Mouse (Mus musculus): ENCODE results near the gene Nr1h4.
A peak's percentile ranks its signal among the peaks of the same experiment; 100 is the strongest.

The Nr1h4 gene

DNA sequence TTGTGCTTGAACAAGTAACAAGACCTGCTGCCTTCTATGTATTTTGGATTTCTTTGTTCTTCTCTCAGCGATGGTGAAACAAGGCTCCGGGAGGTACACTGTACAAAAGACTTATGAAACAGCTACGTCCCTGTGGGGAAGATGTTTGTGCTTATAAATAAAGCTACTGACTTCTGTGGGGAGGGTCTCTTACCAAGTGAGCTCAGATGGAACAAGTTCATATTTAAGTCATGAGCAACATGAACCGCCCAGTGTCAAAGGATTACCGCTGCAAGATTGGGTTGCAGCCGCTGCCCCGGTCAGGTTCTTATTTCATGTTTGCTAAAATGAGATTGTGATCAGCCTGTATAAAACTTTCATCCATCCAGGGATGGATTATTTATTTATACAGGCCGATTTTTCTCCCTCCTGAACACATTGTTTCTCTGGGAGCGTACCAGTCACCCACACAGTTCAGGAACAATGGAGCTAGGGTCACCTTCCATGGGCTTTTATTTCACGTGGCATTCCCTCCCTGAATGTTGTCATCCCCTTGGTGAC lies 51.2 kb downstream of the Nr1h4 start:
- no peak for DNase-seq (ENCODE audit: low read depth in 2 of 2, low spot score in 2 of 2)

DNA sequence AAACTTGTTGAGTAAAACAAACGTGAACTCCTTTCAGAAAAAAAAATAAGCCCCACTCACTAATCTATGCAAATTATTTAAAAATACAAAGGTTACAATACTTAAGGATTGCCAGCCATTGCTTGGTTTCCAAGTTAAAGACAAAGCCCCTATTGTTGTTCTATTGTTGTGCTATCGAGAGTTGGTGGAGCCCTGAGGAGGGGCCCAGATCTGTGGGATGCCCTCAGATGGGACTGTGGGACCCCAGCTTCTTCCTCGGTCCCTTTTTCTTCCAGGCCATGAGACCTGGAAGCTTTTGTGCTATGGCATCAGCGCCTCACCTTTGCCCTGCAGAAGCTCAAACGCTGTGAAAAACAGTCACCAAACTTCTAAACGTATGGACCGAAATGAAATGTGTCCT lies 51.7 kb downstream of the Nr1h4 start:
- DNase-seq (ENCODE audit: low read depth in 2 of 2, low spot score in 2 of 2), result no peak

DNA sequence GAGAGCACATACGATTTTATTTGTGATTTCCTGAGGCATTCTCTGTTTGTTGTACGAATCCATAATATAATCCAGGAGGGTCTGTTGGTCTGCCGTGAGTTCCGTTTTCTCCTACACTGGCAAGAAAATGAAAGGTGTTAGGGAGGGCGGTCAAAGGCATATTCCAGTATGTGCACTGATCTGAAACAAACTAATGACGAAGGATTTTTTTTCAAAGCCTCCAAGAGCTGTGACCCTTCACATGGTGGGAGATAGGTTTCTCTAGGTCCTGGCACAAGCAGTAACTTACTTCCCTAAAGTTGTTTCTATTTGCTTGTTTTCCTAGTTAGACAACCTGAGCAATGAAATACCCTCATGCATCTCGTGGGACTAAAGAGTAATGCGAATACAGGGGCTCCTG lies 54.6 kb downstream of the Nr1h4 start:
- no peak for DNase-seq (ENCODE audit: low read depth in 2 of 2, low spot score in 2 of 2)

DNA sequence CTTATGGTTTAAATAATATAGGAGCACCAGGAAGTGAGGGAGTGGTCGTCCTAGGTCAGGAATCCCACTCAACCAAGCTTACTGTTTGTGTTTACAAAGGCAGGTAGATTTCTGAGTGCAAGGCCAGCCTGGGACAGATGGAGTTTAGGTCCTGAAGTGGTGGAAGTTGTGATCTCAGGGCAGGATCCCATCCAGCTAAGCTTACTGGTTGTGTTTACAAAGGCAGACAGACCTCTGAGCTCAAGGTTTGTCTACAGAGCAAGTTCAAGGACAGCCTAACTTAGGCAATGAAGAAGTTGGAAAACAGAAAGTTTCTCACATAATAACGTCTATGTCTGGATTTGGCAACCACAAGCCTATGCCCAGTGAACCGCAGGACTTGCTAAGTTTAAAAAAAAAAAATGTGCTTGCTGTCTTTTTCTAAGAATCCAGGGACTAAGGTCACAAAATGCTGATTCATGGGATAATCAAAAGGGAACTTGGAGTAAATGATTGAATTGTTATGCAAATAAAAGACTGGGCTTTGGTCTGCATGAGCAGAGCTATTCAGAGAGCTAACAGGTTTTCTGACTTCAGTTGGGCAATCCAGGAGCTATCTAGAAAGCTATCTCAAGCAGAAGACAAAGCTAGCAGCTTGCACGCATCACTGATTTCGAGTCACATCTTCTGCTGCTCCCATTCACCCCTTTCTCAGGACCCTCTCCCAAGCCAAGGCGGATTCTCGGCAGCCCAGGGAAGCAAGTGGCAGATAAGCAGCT lies 62.6 kb downstream of the Nr1h4 start:
- no peak for DNase-seq (ENCODE audit: low read depth in 2 of 2, low spot score in 2 of 2)

DNA sequence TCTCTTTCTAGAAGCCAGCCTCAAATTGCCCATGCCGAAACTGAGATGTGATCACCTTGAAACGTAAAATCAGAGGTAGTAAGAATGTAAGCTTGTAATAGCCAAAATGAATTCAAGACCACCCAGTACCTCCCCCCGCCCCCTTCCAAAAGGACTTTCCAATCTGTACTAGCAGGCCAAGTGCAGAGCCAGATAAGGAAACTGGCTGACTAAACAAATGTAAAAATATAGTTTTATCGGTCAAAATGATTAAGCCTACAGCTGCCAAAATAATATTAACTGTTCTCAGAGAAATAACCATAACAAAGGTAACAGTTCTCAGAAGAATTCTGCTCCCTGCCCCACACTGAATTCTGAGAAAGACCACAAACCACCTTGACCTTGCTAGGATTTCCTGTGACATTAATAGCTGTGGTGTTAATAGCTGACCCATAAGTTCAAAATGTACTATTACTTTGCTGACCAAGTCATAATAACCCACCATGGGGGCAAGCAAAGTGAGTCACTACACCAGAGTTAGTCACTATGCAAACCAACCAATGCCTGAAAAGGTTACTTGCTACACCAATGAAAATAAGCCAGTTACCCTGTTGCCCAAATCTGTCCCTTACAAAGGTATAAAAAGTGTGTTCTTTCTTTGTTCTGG lies 68.5 kb downstream of the Nr1h4 start:
- DNase-seq (ENCODE audit: low read depth in 2 of 2, low spot score in 2 of 2), result no peak

DNA sequence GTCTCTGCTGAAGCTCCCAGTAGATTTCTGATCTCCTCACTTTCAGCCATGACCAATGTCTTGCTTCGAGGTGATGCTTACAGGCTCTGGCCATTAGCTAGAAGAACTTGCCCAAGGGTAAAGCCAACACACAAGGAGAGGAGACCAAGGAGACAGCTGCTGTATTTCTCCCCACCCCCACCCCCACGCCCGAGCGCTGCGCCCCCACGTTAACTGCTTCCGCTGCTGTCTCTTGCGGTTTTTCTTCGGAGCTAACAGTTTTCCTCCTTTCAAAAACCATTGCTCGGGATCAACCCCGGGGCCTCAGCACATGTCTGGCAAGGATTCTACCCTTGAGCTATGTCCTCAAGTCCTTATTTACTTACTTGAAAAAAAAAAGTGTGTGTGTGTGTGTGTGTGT lies 70.5 kb downstream of the Nr1h4 start:
- DNase-seq (ENCODE audit: low read depth in 2 of 2, low spot score in 2 of 2), result no peak

DNA sequence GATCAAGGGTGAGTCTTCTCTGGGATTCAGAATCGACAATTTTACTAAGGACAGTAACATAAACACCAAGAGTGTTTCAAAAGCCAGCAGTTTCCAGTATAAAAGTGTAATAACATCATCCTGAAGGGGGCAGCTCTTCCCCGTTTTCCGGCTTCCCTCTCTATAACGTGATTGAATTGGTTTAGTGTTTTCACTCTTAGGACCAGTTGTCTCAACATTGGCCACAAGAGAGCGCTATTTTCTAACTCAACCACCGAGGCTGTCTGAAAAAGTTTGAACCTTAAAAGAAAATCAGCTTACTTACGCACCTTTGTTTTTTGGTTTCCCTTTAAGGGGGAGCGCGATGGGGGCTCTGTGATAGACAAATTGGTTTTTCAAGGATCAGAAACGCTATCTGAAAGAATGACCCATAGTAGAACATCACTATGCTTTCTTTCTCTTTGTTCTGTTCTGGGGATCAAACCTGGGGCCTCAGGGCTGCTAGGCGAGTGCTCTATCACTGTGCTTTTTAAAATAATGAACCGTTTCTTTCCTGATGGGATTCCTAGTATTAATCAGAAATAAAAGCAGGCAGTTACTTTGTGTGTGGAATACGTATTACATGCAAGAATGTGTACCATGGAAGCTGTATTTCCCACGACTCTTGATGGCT lies 71.4 kb downstream of the Nr1h4 start:
- DNase-seq (ENCODE audit: low read depth in 2 of 2, low spot score in 2 of 2), result peak; percentile 73 to 84

DNA sequence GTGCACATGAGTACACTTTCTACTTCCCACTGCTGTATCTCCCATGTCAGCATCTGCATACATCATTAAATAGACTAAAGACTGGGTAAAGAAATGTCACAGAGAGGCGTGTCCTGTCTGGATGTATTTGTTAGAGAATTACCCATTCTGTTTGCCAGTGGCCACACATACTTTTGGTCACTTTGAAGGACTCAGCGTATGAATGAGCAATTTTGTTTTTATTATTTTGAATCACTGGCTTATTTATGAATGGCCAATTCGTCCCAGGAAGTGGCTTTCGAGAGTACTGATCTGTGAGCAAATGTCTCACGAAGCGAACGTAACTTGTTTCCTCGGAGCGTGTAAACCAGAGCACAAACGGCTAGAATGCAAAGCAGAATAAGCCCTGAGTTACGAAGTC lies 72.4 kb downstream of the Nr1h4 start:
- DNase-seq (ENCODE audit: low read depth in 2 of 2, low spot score in 2 of 2), result no peak

DNA sequence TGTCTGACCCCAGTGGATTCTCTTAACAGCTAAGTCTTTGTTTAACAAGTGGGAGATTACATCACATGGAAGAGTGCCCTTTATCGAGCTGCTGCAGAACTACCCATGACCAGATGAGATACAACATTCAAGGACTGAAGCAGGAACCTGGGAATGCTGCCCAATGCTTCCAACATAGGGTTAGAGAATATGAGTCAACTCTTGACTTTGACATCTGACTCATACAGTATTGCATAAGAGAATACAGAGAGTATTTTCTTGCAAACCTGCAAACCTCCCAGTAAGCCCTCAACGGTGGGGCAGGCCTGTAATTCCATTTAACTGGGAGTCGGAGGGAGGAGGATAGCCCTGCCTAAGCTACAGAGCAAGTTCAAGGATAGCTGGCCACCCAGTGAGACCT lies 74.6 kb downstream of the Nr1h4 start:
- DNase-seq (ENCODE audit: low read depth in 2 of 2, low spot score in 2 of 2), result no peak

DNA sequence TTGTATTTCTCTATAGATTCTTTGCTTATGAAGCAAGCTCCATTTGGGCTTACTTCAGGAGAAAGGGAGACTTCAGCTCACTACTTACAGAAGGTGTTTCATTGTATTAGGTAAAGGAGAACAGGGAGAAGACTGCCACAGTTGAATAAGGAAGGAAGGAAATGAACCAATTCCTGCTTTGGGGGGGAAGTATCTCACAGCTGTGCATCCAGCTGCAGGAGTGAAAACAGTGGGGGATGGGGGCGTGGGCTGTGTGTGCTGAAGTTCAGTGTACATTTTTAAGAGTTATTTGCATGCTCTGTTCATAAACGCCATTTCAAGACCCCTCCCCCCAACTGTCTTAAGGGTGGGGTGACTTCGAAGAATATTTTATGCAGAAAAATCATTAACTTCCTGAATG lies 79.6 kb downstream of the Nr1h4 start:
- no peak for DNase-seq (ENCODE audit: low read depth in 2 of 2, low spot score in 2 of 2)

DNA sequence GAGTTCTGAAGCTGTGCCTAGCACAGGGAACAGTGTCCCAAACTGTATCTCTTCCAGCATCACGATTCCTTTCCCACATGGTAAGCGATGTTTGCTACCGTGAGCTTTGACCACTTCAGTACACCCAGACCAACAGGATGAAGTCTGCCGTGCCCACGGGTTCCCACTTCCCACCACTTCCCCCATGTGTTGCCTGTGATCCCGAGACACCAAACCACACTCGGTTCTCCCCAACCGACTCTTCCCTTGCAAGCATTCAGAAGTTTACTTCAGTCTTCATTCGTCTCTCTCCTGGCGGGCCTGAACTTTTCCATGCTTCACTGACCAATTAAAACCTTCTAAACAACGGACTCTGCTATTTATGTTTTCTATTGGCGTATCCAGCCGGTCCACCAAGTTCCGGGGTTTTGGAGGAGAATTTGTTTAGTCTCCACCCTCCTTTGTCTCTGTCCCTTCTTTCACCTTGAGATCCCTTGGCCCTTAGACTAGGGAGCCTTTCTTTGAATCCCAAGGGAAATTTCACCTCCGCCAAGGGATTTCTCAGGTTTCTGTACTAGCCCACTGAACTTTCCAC lies 80.2 kb downstream of the Nr1h4 start:
- no peak for DNase-seq (ENCODE audit: low read depth in 2 of 2, low spot score in 2 of 2)

DNA sequence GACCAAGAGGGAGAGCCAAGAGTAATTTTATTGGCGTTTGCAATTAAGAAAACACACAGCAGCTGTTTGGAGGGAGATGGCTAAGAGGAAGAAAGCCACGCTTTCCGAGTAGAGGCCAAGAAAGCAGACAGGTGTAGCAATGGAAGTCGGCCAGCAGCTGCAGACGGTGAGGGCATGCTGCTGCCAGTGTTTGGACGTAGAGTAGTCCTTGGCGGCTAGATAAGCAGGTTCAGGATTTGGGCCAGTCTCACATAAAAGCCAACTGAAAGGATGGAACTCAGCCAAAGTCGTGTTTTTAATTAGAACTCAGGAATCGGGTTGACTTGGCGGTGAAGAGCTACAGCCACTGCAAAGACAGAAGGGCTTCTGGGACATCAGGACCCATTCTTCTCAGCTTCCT lies 83.0 kb downstream of the Nr1h4 start:
- no peak for DNase-seq (ENCODE audit: low read depth in 2 of 2, low spot score in 2 of 2)

DNA sequence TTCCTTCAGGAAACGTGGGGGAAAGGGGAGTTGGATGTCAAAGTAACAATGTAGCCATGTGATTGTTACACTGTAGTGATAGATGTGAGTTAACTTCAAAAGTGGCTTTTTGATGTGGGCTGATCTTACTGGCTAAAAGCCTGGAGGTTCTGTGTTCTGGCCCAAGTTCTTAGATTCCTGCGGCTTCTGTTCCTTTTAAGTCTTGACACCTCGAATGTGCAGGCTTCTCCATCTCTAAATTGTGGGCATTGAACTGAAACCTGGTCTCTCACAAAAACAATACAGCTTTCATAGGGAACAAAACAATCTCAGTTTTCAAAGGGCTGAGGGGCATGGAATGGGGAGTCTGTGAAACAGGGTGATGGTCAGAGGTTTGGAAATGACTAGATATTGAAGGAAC lies 89.0 kb downstream of the Nr1h4 start:
- peak in 1 of 2 experiments; percentile 6 for DNase-seq (ENCODE audit: low read depth in 2 of 2, low spot score in 2 of 2)

DNA sequence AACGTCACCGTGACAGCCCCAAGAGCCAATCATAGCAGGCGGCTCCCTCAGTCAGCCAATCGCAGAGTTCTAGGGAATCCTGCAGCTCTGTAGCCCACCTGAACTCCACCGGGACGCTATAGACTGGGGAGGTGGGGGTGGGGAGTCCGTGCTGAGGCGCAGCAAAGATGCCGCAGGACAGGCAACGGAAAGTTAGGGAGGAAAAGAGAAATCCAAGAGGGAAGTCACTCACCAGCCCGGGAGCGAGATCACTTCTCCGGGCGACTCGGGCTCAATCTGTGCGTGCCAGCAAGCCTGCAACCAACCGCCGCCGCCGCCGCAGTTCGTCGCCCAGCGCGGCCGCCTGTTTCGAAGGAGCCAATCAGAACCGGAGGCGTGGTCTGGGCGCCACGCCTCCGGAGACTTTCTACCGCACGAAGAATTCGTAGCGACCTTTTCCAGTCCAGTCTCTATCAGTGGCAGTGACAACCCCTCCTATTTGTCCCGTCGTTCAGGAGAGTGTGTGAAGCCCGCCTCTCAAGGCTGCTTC lies 89.7 kb downstream of the Nr1h4 start, which contains the start of gene Gas2l3:
Gas2l3 (minus strand) TSS at position 345 of the 529 bp plus-strand sequence.
- DNase-seq (ENCODE audit: low read depth in 2 of 2, low spot score in 2 of 2), result peak; percentile 37 to 61

DNA sequence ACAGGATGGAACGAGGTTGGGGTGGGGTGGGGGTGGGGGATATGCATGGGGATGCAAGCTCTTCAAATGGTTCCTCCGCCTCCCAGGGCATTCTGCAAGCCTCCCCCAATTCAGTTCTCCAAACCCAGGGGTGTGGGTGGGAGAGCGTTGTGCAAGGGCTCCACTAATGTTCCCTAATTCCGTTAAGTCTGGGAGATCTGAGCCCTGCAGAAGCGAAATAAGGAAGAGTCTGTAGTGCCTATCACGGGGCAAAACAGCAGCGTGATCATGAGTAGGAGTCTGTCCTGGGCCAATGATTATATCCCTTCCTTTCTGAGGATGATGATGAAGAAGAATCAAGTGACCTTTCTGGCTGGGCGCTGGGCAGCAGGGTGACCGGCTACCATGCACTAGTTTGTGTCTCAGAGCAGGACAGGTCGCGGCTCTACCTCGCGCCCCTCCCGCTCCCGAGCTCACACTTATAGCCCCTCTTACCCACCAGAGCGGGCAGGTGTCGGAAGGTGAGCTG lies 90.2 kb downstream of the Nr1h4 start:
- no peak for DNase-seq (ENCODE audit: low read depth in 2 of 2, low spot score in 2 of 2)

DNA sequence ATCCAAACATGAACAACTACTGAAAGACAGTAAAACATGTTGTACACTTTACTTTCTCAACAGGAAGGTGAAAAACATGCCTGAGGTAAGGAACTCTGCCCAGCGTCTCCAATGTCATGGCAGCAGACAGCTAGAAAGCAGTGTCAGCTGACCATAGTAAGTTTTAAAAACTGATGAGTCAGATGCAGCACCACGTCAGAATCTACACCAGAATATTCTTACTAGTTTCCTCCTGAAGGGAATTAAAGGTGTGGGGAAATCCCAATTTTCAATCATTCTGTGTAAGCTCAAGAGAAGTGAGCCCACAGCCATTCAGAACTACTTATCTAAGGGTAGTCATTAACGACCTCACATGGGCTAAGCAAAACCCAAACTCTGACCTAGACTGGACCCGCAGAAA lies 90.7 kb downstream of the Nr1h4 start:
- DNase-seq (ENCODE audit: low read depth in 2 of 2, low spot score in 2 of 2), result no peak

DNA sequence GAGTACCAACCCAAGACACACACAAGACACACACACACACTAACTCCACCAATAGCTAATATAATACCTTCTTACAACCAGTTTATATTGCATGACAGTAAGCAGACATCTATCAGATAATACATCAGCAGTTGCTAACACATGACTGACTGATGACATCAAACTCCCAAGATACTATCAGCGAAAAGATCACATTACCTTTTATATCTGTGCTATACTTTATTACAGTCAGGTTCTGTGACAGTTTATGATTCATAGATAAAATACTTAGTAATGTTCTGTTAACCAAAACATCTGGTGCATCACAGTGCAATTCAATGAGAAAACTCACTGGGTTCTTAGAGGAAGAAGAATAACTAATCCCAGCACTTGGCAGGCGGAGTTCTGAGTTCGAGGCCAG lies 91.4 kb downstream of the Nr1h4 start:
- DNase-seq (ENCODE audit: low read depth in 2 of 2, low spot score in 2 of 2), result no peak

DNA sequence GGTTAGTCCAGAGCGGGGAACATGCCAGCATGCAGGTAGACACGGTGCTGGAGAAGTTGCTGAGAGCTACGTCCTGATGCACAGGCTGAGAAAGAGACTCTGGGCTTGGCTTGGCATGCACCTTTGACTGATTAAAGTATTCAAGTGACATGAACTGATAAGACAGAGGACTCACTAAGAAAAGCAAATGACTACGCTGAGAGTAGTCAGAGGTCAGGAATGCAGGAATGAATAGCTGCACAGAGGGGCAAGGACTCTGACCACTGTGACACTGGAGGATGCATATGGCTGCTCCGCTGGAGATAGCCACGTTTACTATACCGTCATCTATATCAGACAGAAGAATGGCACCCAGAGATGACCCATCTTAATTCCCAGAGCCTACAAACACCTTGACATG lies 94.0 kb downstream of the Nr1h4 start:
- DNase-seq (ENCODE audit: low read depth in 2 of 2, low spot score in 2 of 2), result no peak

DNA sequence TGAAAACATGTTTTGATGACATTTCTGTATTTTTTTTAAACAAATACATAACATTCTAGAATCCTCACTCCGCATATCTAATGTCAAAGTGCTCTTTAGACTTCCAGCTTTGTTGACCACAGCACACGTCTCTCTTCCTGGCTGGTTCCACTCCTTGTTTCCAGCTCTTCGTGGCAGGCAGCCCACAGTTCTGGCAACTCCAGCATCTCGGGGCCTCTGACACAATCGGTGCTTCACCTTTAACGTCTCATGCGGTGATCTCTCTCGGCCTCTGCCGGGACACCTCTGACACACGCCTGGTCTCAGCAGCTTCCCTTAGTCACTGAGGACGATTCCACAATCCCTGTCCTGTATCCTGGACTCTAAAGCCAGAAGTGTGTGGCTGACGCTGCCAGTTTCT lies 95.4 kb downstream of the Nr1h4 start:
- no peak for DNase-seq (ENCODE audit: low read depth in 2 of 2, low spot score in 2 of 2)

DNA sequence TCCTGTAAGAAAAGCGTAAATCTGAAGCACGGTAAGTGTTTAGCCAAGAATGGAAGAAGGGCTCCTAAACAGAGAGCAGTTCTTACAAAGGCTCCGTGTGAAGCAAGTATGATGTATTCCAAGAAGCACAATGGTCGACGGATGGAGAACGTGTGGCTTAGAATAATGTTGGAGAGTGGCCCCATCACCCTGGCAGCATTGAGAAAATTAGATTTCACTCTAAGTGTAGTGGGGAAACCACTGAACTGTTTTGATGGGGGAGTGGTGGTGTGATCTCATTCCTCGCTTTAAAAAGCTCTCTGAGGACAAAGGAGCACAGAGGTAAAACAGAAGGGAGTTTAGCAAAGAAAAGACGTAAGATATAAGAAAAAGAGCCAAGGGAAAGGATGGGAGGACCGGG lies 95.9 kb downstream of the Nr1h4 start:
- DNase-seq (ENCODE audit: low read depth in 2 of 2, low spot score in 2 of 2), result no peak

DNA sequence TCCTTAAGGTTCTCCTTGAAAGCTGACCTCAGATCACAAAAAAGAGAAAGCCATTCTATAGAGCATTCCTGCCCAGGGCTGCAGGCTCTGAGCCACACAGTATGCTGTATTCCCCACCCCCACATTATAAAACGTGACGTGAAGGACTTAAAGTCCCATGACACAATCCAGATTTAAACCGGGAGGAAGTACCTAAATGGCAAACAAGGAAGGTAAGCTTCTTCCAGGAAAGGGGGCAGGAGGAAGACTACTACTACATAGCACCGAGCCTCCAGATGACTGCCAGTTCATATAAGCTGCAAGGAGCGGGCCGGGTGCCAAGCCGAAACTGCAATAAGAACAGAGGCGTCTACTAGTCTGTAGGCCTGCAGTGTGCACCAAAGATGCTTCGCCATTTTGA lies 97.5 kb downstream of the Nr1h4 start:
- no peak for DNase-seq (ENCODE audit: low read depth in 2 of 2, low spot score in 2 of 2)

Data from CD8-positive naive resting alpha-beta T cell, adult 2 months (primary cell).